In genomic region chr3:123316066-123316465, GRCm38 (mm10) we compare ENCODE assay signal across 22 mouse cellular contexts. TPM values are rescaled to one million over a fixed set of nuclear protein-coding genes. Genes with fewer than 3 reads are reported as not detected.
A peak's percentile ranks its signal among the peaks of the same experiment; 100 is the strongest.
DNase-seq lines count a peak whose midpoint lies in the region; ATAC-seq lines count a peak whose summit lies in the region.
"Had no signal": no experiment of that assay in that cellular context is flagged by ENCODE, and none has a peak within 500 bp of the region (broad histone marks: within the 10 kb centered on the region; RNA-seq: fewer than 3 reads in every experiment).

No protein-coding gene starts in this region.

- H3K27ac ChIP-seq in liver, embryonic 11.5 days (ENCODE audit: low read depth, low read length) = no peak overlapping the region
- H3K27ac ChIP-seq in forebrain, embryonic 15.5 days (replicated peaks) = no peak overlapping the region
- H3K27ac ChIP-seq: embryonic facial prominence, embryonic 10.5 days; gastrocnemius, adult 2 months; hindbrain, embryonic 12.5 days; intestine, embryonic 15.5 days; limb, embryonic 10.5 days had no signal

- H3K36me3 ChIP-seq in liver, embryonic 11.5 days (ENCODE audit: control insufficient read depth, insufficient read depth, low read length) = no peaks in the 10 kb centered on the region
- H3K36me3 ChIP-seq in forebrain, embryonic 15.5 days = no peaks in the 10 kb centered on the region
- H3K36me3 ChIP-seq: embryonic facial prominence, embryonic 10.5 days; G1E; hindbrain, embryonic 12.5 days; intestine, embryonic 15.5 days; limb, embryonic 10.5 days had no signal

- H3K9ac ChIP-seq in liver, embryonic 11.5 days (ENCODE audit: low read depth, low read length) = no peak overlapping the region
- no peak overlapping the region for H3K9ac ChIP-seq in forebrain, embryonic 15.5 days (replicated peaks)
- H3K9ac ChIP-seq: hindbrain, embryonic 12.5 days; intestine, embryonic 15.5 days had no signal

- H3K4me1 ChIP-seq in liver, embryonic 11.5 days (replicated peaks; ENCODE audit: control insufficient read depth, insufficient read depth, low read length) = no peaks in the 10 kb centered on the region
- H3K4me1 ChIP-seq in forebrain, embryonic 15.5 days = no peaks in the 10 kb centered on the region
- H3K4me1 ChIP-seq: hindbrain, embryonic 12.5 days; intestine, embryonic 15.5 days; limb, embryonic 10.5 days had no signal

- H3K4me3 ChIP-seq in liver, embryonic 11.5 days (ENCODE audit: low read depth, low read length) = no peak overlapping the region
- H3K4me3 ChIP-seq in forebrain, embryonic 15.5 days = no peak overlapping the region
- H3K4me3 ChIP-seq: embryonic facial prominence, embryonic 10.5 days; gastrocnemius, adult 2 months; hindbrain, embryonic 12.5 days; intestine, embryonic 15.5 days; limb, embryonic 10.5 days had no signal

- WGBS in liver, embryonic 11.5 days = 78% methylated on average over 6 of the region's 6 CpGs
- 86% methylated on average over 6 of the region's 6 CpGs for WGBS in forebrain, embryonic 15.5 days

- ATAC-seq in CD4-positive, CD25-positive, alpha-beta regulatory T cell, adult 4 months = peak; percentile 45
- peak; percentile 50 for ATAC-seq in inflammation-experienced regulatory T-cells, adult 6 months
- no peak for ATAC-seq in liver, embryonic 11.5 days (replicated peaks; ENCODE audit: low FRiP score)
- no peak for ATAC-seq in forebrain, embryonic 15.5 days (replicated peaks)
- ATAC-seq: intestine, embryonic 15.5 days had no signal

- no peak overlapping the region for H3K4me2 ChIP-seq in liver, embryonic 11.5 days
- no peak overlapping the region for H3K4me2 ChIP-seq in forebrain, embryonic 15.5 days (replicated peaks)
- H3K4me2 ChIP-seq: heart, embryonic 11.5 days; hindbrain, embryonic 12.5 days; intestine, embryonic 15.5 days; midbrain, embryonic 11.5 days had no signal

- no peaks in the 10 kb centered on the region for H3K9me3 ChIP-seq in liver, embryonic 11.5 days (ENCODE audit: control insufficient read depth, low read length)
- no peaks in the 10 kb centered on the region for H3K9me3 ChIP-seq in forebrain, embryonic 15.5 days
- H3K9me3 ChIP-seq: embryonic facial prominence, embryonic 10.5 days; G1E; hindbrain, embryonic 12.5 days; intestine, embryonic 15.5 days; limb, embryonic 10.5 days had no signal

- no peaks in the 10 kb centered on the region for H3K27me3 ChIP-seq in liver, embryonic 11.5 days (replicated peaks; ENCODE audit: control insufficient read depth, insufficient read depth, low read length)
- no peaks in the 10 kb centered on the region for H3K27me3 ChIP-seq in forebrain, embryonic 15.5 days
- H3K27me3 ChIP-seq: hindbrain, embryonic 12.5 days; intestine, embryonic 15.5 days had no signal

- DNase-seq in 416B (ENCODE audit: low read depth) = peak; percentile 80
- DNase-seq in thymus, postnatal 14 days = peak; percentile 38
- DNase-seq in liver, embryonic 11.5 days (ENCODE audit: low spot score) = no peak
- no peak for DNase-seq in adrenal gland, postnatal 10 days
- DNase-seq: cerebellum, adult 2 months; cerebellum, postnatal 36 days; gastrocnemius, adult 2 months; heart, postnatal 10 days; kidney, postnatal 25 days; lung, adult 2 months; lung, postnatal 4 days; right cerebral cortex, postnatal 4 days had no signal

RNA-seq across cellular contexts. Expression of gene Sec24d, which starts 48.8 kb away (rescaled TPM):
- 10 to 100 TPM; 15.5 to 16.2 TPM for polyA plus RNA-seq in CD4-positive, CD25-positive, alpha-beta regulatory T cell, adult 4 months (2017; shearing (Covaris generic))
- 10 to 100 TPM; 17.3 to 30.5 (median 21.5) TPM for polyA plus RNA-seq in inflammation-experienced regulatory T-cells, adult 6 months (2017; shearing (Covaris generic))
- 32.5 and 36.1 TPM in 2 replicates for polyA plus RNA-seq in liver, embryonic 11.5 days (2014; fragmentation: Nextera tagmentation; extraction: Ambion mirVana)
- 10 to 100 TPM; 67.3 to 84.2 TPM for total RNA-seq in adrenal gland, postnatal 10 days (2021)
- 16.0 and 19.3 TPM in 2 replicates for polyA plus RNA-seq in forebrain, embryonic 15.5 days (2015; fragmentation: Nextera tagmentation; extraction: Ambion mirVana)
- polyA plus RNA-seq: G1E had no signal

Comparison
In these comparisons a context has a peak if more than half of its experiments do, and no peak if none do; other contexts are left out.
1. DNase-seq: peak in 416B (single experiment) and thymus, postnatal 14 days (single experiment); none in liver, embryonic 11.5 days (single experiment) and adrenal gland, postnatal 10 days (single experiment).
2. ATAC-seq: peak in CD4-positive, CD25-positive, alpha-beta regulatory T cell, adult 4 months (single experiment) and inflammation-experienced regulatory T-cells, adult 6 months (single experiment); none in liver, embryonic 11.5 days (single experiment) and forebrain, embryonic 15.5 days (single experiment).